Mouse (Mus musculus) hindbrain, embryonic 14.5 days (tissue): ENCODE data around the gene Rpp25l. TPM values are rescaled to one million over a fixed set of nuclear protein-coding genes. Genes with fewer than 3 reads are reported as not detected.

Experiments
- ATAC-seq: fragments of 200-750 bp; cut with Nextera tagmentation; 2 replicates; pipeline ENCODE4 v1.8.0; 2017; ENCODE audit warnings: moderate number of reproducible peaks, mild to moderate bottlenecking, moderate TSS enrichment, moderate library complexity; ENCODE audit not compliant: low FRiP score
- DNase-seq: peaks from one replicate; pipeline ENCODE4 v3.0.0-alpha.2; 2015; ENCODE audit warnings: low spot score
- H3K27ac ChIP-seq: fragments of 300-500 bp; sonication (generic); 2 replicates; pipeline ENCODE4 v1.5.1; 2014; ENCODE audit warnings: mild to moderate bottlenecking, moderate library complexity
- H3K27me3 ChIP-seq: fragments of 300-500 bp; sonication (generic); 2 replicates; pipeline ENCODE4 v1.6.1; 2014; ENCODE audit warnings: mild to moderate bottlenecking, low read length, mixed read lengths; ENCODE audit not compliant: control insufficient read depth, insufficient read depth
- H3K36me3 ChIP-seq: fragments of 300-500 bp; sonication (generic); replicated peaks from 2 replicates; pipeline ENCODE4 v1.6.1; 2014; ENCODE audit not compliant: control insufficient read depth, insufficient read depth
- H3K4me1 ChIP-seq: fragments of 300-500 bp; sonication (generic); replicated peaks from 2 replicates; pipeline ENCODE4 v1.6.1; 2014; ENCODE audit warnings: antibody characterized with exemption, low read length, mixed read lengths; ENCODE audit not compliant: control insufficient read depth, insufficient read depth
- H3K4me2 ChIP-seq: fragments of 300-500 bp; sonication (generic); replicated peaks from 2 replicates; pipeline ENCODE4 v1.6.1; 2014; ENCODE audit warnings: mild to moderate bottlenecking, moderate library complexity
- H3K4me3 ChIP-seq: fragments of 300-500 bp; sonication (generic); replicated peaks from 2 replicates; pipeline ENCODE4 v1.5.1; 2014; ENCODE audit warnings: mild to moderate bottlenecking, low read length
- H3K9ac ChIP-seq: fragments of 300-500 bp; sonication (generic); 2 replicates; pipeline ENCODE4 v1.6.1; 2014
- H3K9me3 ChIP-seq: fragments of 300-500 bp; sonication (generic); 2 replicates; pipeline ENCODE4 v1.6.1; 2016; ENCODE audit warnings: low read length; ENCODE audit not compliant: control insufficient read depth
- WGBS: fragments of 180-500 bp; shearing (Covaris S2); extraction: QIAGEN DNeasy Blood & Tissue Kit; methylation state at CpG from one replicate; pipeline ENCODE4 v1.1.7; 2014; 5-methylcytosine and 5-hydroxymethylcytosine counted together
- polyA plus RNA-seq: library from polyadenylated mRNA; unstranded; fragments of >200 nt; fragmentation: Nextera tagmentation; extraction: Ambion mirVana; gene quantifications from 2 replicates; pipeline ENCODE4 v1.2.1, GENCODE M21; 2014

Rpp25l gene
- polyA plus RNA-seq, 1 experiment from 2014 or later: 57.5 TPM

DNA sequence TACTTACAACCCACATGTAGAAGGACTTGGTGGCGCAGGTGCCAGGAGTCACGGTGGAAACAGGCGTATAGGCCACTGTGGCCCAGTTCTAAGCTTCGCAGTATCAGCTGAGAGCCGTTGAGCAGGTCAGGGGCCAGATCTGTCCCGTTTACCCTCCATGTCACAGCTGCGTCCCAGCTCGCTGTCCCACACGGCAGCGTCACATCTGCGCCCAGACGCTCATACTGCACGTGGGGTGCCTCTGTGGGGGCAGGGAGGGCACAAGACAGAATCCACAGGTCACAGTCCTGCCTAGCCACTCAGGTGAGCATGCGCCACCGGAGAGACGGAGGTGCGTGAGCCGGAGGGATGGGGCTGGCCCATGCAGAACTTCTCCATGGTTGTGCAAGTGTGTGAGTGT is 42.5 kb downstream of the Rpp25l start:
- H3K9me3 ChIP-seq: no peaks in the 10 kb centered on the region
- no peak overlapping the region for H3K4me3 ChIP-seq
- DNase-seq (no peak), ATAC-seq (no peak)
- H3K9ac ChIP-seq: no peak overlapping the region
- H3K27ac ChIP-seq: no peak overlapping the region
- no peaks in the 10 kb centered on the region for H3K27me3 ChIP-seq
- 77% methylated on average over 18 of the region's 18 CpGs for WGBS
- peaks cover 35% of the 10 kb centered on the region for H3K4me1 ChIP-seq
- H3K36me3 ChIP-seq: 0 out of 2 replicates have a peak, but pooled peaks cover 6% of the 10 kb centered on the region
- H3K4me2 ChIP-seq: no peak overlapping the region

DNA sequence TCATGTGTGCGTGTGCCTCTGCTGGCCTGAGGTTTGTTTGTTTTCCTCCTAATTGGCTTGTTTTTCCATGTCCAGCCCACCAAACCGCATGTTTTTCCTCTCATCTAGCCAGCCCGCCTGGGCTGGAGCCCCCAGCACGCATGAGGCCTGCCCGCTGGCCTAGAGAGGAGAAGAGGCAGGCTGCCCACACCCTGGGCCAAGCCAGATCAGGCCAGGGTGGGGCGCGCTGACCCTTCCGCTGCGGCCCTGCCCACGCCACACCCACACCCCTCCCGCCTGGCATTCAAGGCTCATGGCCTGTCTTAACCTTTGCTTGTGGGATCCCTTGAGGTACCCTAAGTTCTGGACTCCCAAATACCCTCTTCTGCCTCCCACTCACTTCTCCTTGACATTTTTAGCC is 46.7 kb downstream of the Rpp25l start:
- H3K4me3 ChIP-seq: no peak overlapping the region
- H3K9me3 ChIP-seq: no peaks in the 10 kb centered on the region
- no peak overlapping the region; the same call in 1 of the 2 replicates for H3K9ac ChIP-seq
- 74% methylated on average over 11 of the region's 11 CpGs for WGBS
- H3K36me3 ChIP-seq: 0 out of 2 replicates have a peak, but pooled peaks cover 11% of the 10 kb centered on the region
- DNase-seq (no peak), ATAC-seq (no peak)
- H3K27ac ChIP-seq: no peak overlapping the region
- H3K4me2 ChIP-seq: no peak overlapping the region
- no peaks in the 10 kb centered on the region for H3K27me3 ChIP-seq
- peaks cover 29% of the 10 kb centered on the region for H3K4me1 ChIP-seq

DNA sequence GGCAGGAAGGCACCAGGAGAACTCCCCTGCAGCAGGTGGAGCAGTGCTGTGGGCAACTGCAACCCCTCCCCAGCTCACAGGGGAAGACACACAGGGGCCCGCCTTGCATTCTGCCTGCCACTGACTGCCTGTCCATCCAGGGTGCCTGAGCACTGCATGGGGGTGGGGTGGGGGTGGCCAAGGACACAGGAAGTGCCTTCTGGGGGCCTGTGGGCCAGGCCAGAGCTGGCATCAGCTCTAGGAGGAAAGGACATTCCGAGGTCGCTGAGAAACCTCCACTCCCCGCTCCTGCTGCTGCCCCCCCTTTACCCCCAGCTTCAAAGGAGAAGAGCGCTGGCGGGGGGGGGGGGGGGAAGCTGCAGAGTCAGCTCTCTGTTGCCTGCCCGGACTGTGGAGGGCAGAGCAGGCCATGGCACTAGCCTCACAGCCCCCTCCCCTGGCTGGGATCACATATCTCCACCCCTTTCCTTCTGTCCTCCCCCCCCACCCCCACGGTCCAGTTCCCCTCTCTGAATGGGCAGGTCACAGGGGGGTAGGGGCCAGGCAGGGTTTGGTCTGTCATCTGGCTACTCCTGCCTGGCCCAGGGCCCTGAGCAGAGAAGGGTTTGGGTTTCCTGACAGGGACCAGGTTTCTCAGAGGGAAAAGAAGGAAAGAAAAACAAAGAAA is 48.2 kb downstream of the Rpp25l start:
- no peak for ATAC-seq
- no peaks in the 10 kb centered on the region for H3K27me3 ChIP-seq
- no peak overlapping the region for H3K4me2 ChIP-seq
- DNase-seq: no peak
- peak overlapping the region; percentile 8; the same call in 1 of the 2 replicates for H3K27ac ChIP-seq
- H3K36me3 ChIP-seq: 0 out of 2 replicates have a peak, but pooled peaks cover 5% of the 10 kb centered on the region
- peaks cover 25% of the 10 kb centered on the region for H3K4me1 ChIP-seq
- no peaks in the 10 kb centered on the region for H3K9me3 ChIP-seq
- H3K4me3 ChIP-seq: no peak overlapping the region
- 13% methylated on average over 4 of the region's 8 CpGs for WGBS
- H3K9ac ChIP-seq: no peak overlapping the region

DNA sequence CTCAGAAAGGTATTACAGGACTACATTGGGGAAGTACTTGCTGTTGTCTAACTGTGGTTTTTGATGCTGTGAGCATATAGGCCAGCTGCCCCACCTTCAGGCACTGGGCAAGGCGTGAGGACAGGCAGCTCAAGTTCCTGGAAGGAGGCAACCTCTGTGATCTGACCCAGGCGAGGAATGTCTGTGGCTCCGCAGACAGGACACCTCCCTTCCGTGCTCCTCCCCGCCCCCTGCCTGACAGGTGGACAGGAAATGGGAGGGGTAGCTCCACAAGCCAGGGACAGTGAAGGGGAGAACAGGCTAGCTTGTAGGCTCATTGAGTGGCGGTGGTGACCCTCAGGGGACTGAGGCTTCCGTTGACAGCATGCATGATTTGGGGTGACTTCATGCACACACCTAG is 48.8 kb downstream of the Rpp25l start:
- no peak overlapping the region for H3K9ac ChIP-seq
- H3K4me1 ChIP-seq: peaks cover 28% of the 10 kb centered on the region
- no peak overlapping the region for H3K4me3 ChIP-seq
- H3K9me3 ChIP-seq: no peaks in the 10 kb centered on the region
- peak overlapping the region; percentile 8; the same call in 1 of the 2 replicates for H3K27ac ChIP-seq
- no peaks in the 10 kb centered on the region for H3K27me3 ChIP-seq
- H3K4me2 ChIP-seq: no peak overlapping the region
- WGBS: 59% methylated on average over 7 of the region's 7 CpGs
- ATAC-seq (no peak), DNase-seq (no peak)
- 0 out of 2 replicates have a peak, but pooled peaks cover 5% of the 10 kb centered on the region for H3K36me3 ChIP-seq

DNA sequence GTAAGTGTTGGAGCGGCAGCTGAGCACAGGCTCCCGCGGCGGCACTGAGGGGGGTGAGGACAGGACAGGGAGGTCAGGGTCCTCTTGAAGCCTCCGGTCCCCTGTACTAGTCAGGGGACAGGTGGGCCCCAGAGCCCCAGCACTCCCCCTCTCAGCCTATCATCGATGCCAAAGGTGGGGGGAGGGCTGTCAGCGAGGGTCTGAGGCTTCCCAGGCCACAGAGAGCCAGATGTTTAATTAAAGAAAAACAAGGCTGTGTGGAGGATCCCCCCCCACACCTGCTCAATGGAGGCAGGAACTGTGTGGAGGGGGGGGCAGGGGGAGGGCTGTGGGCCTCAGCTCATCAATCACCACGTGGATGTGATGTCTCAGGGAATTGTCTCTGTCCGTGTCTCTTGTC is 49.7 kb downstream of the Rpp25l start:
- H3K4me2 ChIP-seq: no peak overlapping the region
- H3K9ac ChIP-seq: peak overlapping the region; percentile 16; the same call in 1 of the 2 replicates
- peaks cover 36% of the 10 kb centered on the region for H3K4me1 ChIP-seq
- no peaks in the 10 kb centered on the region for H3K9me3 ChIP-seq
- no peak overlapping the region for H3K4me3 ChIP-seq
- ATAC-seq: no peak
- no peak for DNase-seq
- WGBS: 17% methylated on average over 9 of the region's 9 CpGs
- H3K27me3 ChIP-seq: no peaks in the 10 kb centered on the region
- H3K27ac ChIP-seq: peak overlapping the region; percentile 33; the same call in 1 of the 2 replicates
- H3K36me3 ChIP-seq: 0 out of 2 replicates have a peak, but pooled peaks cover 5% of the 10 kb centered on the region

DNA sequence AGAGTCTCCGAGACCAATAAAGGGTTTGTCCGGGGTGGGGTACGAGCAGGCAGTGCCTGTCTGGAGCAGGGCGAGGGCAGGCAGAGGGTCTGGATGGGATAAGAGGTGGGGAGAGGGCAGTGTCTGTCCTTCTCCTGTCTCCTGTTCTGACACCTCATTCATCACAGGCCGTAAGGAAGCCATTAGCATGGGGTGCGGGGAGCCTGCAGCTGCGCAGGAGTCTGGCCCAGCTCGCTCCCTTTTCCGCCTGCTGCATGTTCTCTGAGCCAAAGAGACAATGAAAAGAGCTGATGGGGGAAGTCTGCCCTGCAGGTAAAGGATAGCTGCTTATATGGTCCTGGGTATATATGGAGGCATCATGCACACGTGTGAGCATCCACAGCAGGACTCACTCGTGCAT is 50.6 kb downstream of the Rpp25l start:
- WGBS: 62% methylated on average over 11 of the region's 11 CpGs
- DNase-seq: no peak
- Histone ChIP-seq H3K4me3 (no peak overlapping the region), H3K4me2 (no peak overlapping the region), H3K9me3 (no peaks in the 10 kb centered on the region), H3K4me1 (peaks cover 36% of the 10 kb centered on the region), H3K27me3 (no peaks in the 10 kb centered on the region), H3K27ac (peak overlapping the region; percentile 33), H3K9ac (no peak overlapping the region), H3K36me3 (peaks cover 12% of the 10 kb centered on the region; the same call in 1 of the 2 replicates)
- no peak for ATAC-seq

Other genes with a start within 250 kb of the Rpp25l start
- 2.3 and 3.4 TPM in 2 replicates for gene Kif24, start 248.6 kb downstream of the Rpp25l start, polyA plus RNA-seq
- gene Nudt2, start 248.4 kb downstream of the Rpp25l start, polyA plus RNA-seq: 72.5 and 82.6 TPM in 2 replicates
- gene AI464131, start 210.5 kb downstream of the Rpp25l start, polyA plus RNA-seq: 10.3 and 12.4 TPM in 2 replicates
- 19.5 and 24.2 TPM in 2 replicates for gene 1110017D15Rik, start 196.2 kb downstream of the Rpp25l start, polyA plus RNA-seq
- gene Fam219a, start 144.0 kb downstream of the Rpp25l start, polyA plus RNA-seq: 20.0 and 23.5 TPM in 2 replicates
- gene Dnaic1, start 143.8 kb downstream of the Rpp25l start, polyA plus RNA-seq: 2.0 and 2.3 TPM in 2 replicates
- 127 and 130 TPM in 2 replicates for gene Enho, start 73.2 kb downstream of the Rpp25l start, polyA plus RNA-seq
- 19.2 and 21.8 TPM in 2 replicates for gene Cntfr, start 16.4 kb downstream of the Rpp25l start, polyA plus RNA-seq
- gene Il11ra1, start 13.5 kb downstream of the Rpp25l start, polyA plus RNA-seq: 39.9 and 40.6 TPM in 2 replicates
- 271 and 274 TPM in 2 replicates for gene Dctn3, start 9.6 kb upstream of the Rpp25l start, polyA plus RNA-seq
- 1.0 and 1.5 TPM in 2 replicates for gene Arid3c, start 17.6 kb upstream of the Rpp25l start, polyA plus RNA-seq
- 46.2 and 47.2 TPM in 2 replicates for gene Galt, start 41.7 kb upstream of the Rpp25l start, polyA plus RNA-seq
- 77.5 and 84.5 TPM in 2 replicates for gene Sigmar1, start 42.6 kb upstream of the Rpp25l start, polyA plus RNA-seq
- gene Ccl27a, start 60.7 kb upstream of the Rpp25l start, polyA plus RNA-seq: 238 and 269 TPM in 2 replicates
- gene Gm21541, start 190.1 kb upstream of the Rpp25l start, polyA plus RNA-seq: not detected in 2 replicates
- 8.7 and 9.2 TPM in 2 replicates for gene Gm20878, start 228.0 kb upstream of the Rpp25l start, polyA plus RNA-seq